In the genomic region with DNA sequence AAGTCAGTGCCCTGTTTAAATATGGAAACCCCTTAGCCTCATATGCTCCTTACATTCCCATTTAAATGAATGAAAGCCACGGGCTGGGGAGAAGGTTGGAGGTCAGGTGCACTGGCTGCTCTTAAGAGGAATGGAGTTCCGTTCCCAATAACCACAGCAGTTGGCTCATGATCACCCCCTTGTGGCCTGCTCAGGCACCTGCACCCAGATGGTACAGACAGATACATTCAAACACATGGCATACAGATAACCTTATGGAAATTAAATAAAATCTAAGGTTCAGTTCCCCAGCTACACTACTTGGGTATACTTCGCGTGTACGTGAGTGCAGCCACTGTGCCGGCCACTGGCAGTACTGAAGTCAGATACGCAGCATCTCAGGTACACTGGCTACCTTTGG, we compare ENCODE assay signal across 9 mouse cellular contexts.
DNase-seq lines count a peak whose midpoint lies in the region; ATAC-seq and TF ChIP-seq lines count a peak whose summit lies in the region.
"Had no signal": no experiment of that assay in that cellular context is flagged by ENCODE, and none has a peak within 500 bp of the region (broad histone marks: within the 10 kb centered on the region; RNA-seq: fewer than 3 reads in every experiment).

No protein-coding gene starts in this region.

- intact Hi-C loops in left cerebral cortex, adult 2 months (cut with DNase I), result no loop called here
- intact Hi-C loops in left cerebral cortex, postnatal 36 days (cut with DNase I), result no loop called here

- peak; percentile 52 for TF ChIP-seq CTCF in left cerebral cortex, adult 2 months (IDR thresholded peaks at IDR 0.05)

- peak; percentile 58 to 71; a peak in 1 of 4 replicates for ATAC-seq in hematopoietic stem cell, adult 5-6 weeks (replicated peaks in 1 of 2; ENCODE audit: insufficient read depth in 1 of 2, low FRiP score in 2 of 2, low TSS enrichment in 1 of 2, low read depth in 1 of 2, poor library complexity in 2 of 2, severe bottlenecking in 2 of 2)
- ATAC-seq in megakaryocyte-erythroid progenitor cell, adult 5-6 weeks (replicated peaks; ENCODE audit: low FRiP score, low TSS enrichment, poor library complexity, severe bottlenecking), result peak; percentile 95

- H3K4me3 ChIP-seq in left cerebral cortex, adult 2 months, result no peak overlapping the region
- H3K4me3 ChIP-seq: megakaryocyte, embryonic 14.5 days had no signal

- no peak overlapping the region for H3K27ac ChIP-seq in left cerebral cortex, adult 2 months

- DNase-seq in cerebellum, postnatal 4 days (ENCODE audit: low spot score in 2 of 2), result peak; percentile 30 to 52
- no peak for DNase-seq in cerebellum, adult 9-11 months
- no peak for DNase-seq in left cerebral cortex, adult 2 months (ENCODE audit: extremely low spot score in 1 of 2, low spot score in 2 of 2)
- DNase-seq in left cerebral cortex, postnatal 36 days (ENCODE audit: low spot score in 2 of 2), result no peak
- peak; percentile 76 for DNase-seq in adrenal gland, postnatal 10 days
- DNase-seq in Muller cell, postnatal 12 days (ENCODE audit: inconsistent ontology term), result no peak

Comparison
In these comparisons a context has a peak if more than half of its experiments do, and no peak if none do; other contexts are left out.
1. DNase-seq: peak in cerebellum, postnatal 4 days (2 of 2) and adrenal gland, postnatal 10 days (single experiment); none in cerebellum, adult 9-11 months (single experiment), left cerebral cortex, adult 2 months (0 of 2), left cerebral cortex, postnatal 36 days (0 of 2) and Muller cell, postnatal 12 days (single experiment).